Mouse (Mus musculus) cerebellum, adult 2 months (tissue): ENCODE data around the gene Exoc5.

Experiments
- CTCF ChIP-seq: fragments of 200-500 bp; IDR thresholded peaks from 2 replicates; pipeline ENCODE4 v1.5.1; 2011; ENCODE audit warnings: low read depth, mild to moderate bottlenecking, control low read depth, low read length, moderate library complexity, borderline replicate concordance; ENCODE audit not compliant: insufficient read depth
- POLR2A ChIP-seq: fragments of 200-500 bp; IDR thresholded peaks from 2 replicates; pipeline ENCODE4 v1.6.1; 2011; ENCODE audit warnings: low read length, control low read depth, borderline replicate concordance; ENCODE audit not compliant: insufficient read depth

- TF ChIP-seq POLR2A (no peak), CTCF (no peak)
These were observed 12.4 kb upstream of the Exoc5 start for GRCm38 (mm10) chr14:49078820-49079219.
